Mouse (Mus musculus): ENCODE data around the gene Cbln4.

DNA sequence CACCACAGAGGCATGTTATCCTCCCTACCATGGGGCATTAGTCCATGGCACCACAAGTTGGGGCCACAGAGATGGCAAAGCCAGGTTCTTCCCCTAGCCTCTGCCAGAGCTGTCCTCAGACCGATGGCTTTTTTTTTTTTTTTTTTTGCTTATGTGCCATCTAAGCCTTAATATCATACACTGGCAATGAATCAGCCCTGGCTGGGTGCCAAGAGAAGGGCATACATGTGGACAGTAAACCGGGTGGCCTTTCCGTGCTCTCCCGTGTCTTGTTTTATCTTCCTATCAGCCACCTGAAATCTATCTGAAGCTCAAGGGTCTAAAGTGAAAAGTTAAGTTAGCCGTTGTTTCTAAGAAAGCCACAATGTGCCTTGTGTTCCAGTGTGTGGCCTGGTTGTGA lies 3.7 kb downstream of the Cbln4 start:
- no peak for TF ChIP-seq CTCF (conservative IDR thresholded peaks at IDR 0.05; ENCODE audit: insufficient read depth, insufficient read length, low read depth, low read length)
- TF ChIP-seq POLR2A (IDR thresholded peaks at IDR 0.05; ENCODE audit: low read depth, low read length), result no peak

All from kidney, adult 2 months (tissue).